Mouse (Mus musculus) cortical plate, adult 2 months (tissue): ENCODE data around the gene Krt80. TPM values are rescaled to one million over a fixed set of nuclear protein-coding genes. Genes with fewer than 3 reads are reported as not detected.
A peak's percentile ranks its signal among the peaks of the same experiment; 100 is the strongest.
"Not testable (repeated sequence)": the region's sequence is repeated elsewhere in the genome, so short reads cannot be mapped to it uniquely, and the experiment has no call there.

Experiments
- H3K27ac ChIP-seq: fragments of 200-500 bp; 2 replicates; pipeline ENCODE4 v1.5.1; 2012; ENCODE audit warnings: low read length, control low read depth, inconsistent platforms; ENCODE audit not compliant: insufficient read depth
- H3K4me1 ChIP-seq: fragments of 200-500 bp; 2 replicates; pipeline ENCODE4 v1.6.1; 2011; ENCODE audit warnings: low read length; ENCODE audit not compliant: control insufficient read depth, insufficient read depth
- H3K4me3 ChIP-seq: fragments of 200-500 bp; 2 replicates; pipeline ENCODE4 v1.5.1; 2011; ENCODE audit warnings: mild to moderate bottlenecking, low read length, control low read depth; ENCODE audit not compliant: insufficient read depth
- CTCF ChIP-seq: fragments of 200-500 bp; IDR thresholded peaks from 2 replicates; pipeline ENCODE4 v1.5.1; 2011; ENCODE audit warnings: mild to moderate bottlenecking, control low read depth, low read length; ENCODE audit not compliant: insufficient read depth; ENCODE audit errors: extremely low read depth
- POLR2A ChIP-seq: fragments of 200-500 bp; IDR thresholded peaks from 2 replicates; pipeline ENCODE4 v1.6.1; 2011; ENCODE audit warnings: mild to moderate bottlenecking, low read length, control low read depth; ENCODE audit not compliant: insufficient read depth; ENCODE audit errors: extremely low read depth
- polyA plus RNA-seq: library from polyadenylated mRNA; depleted of rRNA; stranded (reverse); fragments of >200 nt; gene quantifications from 2 replicates; pipeline ENCODE4 v1.2.3, GENCODE M21; 2012

Gene Krt80
- polyA plus RNA-seq, 1 experiment: 6.2 TPM

- Histone ChIP-seq H3K27ac (no peak overlapping the region), H3K4me3 (no peak overlapping the region), H3K4me1 (no peaks in the 10 kb centered on the region)
- TF ChIP-seq POLR2A (no peak), CTCF (no peak)
Observed at GRCm38 (mm10) chr15:101331090-101331489, 38.9 kb downstream of the Krt80 start.

- Histone ChIP-seq H3K4me3 (no peak overlapping the region), H3K27ac (no peak overlapping the region), H3K4me1 (no peaks in the 10 kb centered on the region)
- TF ChIP-seq POLR2A (no peak), CTCF (no peak)
Observed at GRCm38 (mm10) chr15:101329564-101329892, 40.4 kb downstream of the Krt80 start.

- Histone ChIP-seq H3K4me1 (no peaks in the 10 kb centered on the region), H3K4me3 (no peak overlapping the region), H3K27ac (no peak overlapping the region)
- no peak for TF ChIP-seq POLR2A
- TF ChIP-seq CTCF: no peak
Observed at GRCm38 (mm10) chr15:101328876-101329563, 40.9 kb downstream of the Krt80 start.

DNA sequence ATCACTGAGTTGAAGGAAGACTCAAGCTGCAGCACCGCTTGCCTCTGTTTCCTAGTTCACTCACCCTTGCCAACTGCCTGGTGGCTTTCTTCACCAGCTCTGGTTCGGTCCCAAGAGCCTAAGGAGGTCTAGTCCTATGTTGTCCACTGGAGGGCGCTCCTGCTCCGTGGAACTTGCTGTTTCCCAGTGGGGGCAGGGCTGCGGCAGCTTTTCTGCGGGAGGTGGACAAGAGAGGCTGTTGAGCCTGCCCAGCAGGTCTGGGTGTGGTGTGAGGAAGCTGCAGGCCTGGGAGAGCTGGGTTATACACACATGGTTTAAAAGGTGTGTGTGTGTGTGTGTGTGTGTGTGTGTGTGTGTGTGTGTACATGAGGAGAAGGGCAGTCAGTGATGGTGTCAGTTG is 42.7 kb downstream of the Krt80 start:
- Histone ChIP-seq H3K4me3 (no peak overlapping the region), H3K27ac (no peak overlapping the region), H3K4me1 (no peaks in the 10 kb centered on the region)
- peak; percentile 98 for TF ChIP-seq CTCF
- no peak for TF ChIP-seq POLR2A

DNA sequence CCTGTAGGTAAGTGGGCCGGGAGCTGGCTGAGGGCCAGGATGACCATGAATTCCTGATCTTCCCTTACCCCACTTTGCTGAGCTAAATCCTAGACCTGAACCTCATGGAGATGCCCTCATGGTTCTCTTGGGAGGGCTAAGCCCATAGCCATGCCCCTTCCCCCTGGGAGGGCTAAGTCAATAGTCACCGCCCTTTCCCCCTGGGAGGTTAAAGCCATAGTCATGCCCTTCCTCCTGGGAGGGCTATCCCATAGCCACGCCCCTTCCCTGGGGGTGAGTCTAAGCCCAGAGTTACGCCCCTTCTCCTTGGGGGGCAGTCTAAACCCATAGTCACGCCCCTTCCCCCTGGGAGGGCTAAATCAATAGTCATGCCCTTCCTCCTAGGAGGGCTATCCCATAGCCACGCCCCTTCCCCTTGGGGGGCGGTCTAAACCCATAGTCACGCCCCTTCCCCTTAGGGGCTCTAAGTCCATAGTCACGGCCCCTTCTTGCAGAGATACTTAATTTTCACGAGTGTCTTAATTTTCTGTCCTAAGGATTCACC is 43.9 kb downstream of the Krt80 start:
- TF ChIP-seq POLR2A (no peak), CTCF (no peak)
- Histone ChIP-seq H3K27ac (no peak overlapping the region), H3K4me1 (no peaks in the 10 kb centered on the region), H3K4me3 (no peak overlapping the region)

DNA sequence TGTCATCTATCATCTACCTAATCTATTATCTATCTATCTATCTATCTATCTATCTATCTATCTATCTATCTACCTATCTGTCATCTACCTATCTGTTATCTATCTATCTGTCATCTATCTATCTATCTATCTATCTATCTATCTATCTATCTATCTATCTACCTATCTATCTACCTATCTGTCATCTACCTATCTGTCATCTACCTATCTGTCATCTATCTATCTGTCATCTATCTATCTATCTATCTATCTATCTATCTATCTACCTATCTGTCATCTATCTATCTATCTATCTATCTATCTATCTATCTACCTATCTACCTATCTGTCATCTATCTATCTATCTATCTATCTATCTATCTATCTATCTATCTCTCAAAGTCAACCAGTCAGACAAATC is 45.6 kb downstream of the Krt80 start:
- H3K4me3 ChIP-seq, H3K27ac ChIP-seq, H3K4me1 ChIP-seq: not testable (repeated sequence)

DNA sequence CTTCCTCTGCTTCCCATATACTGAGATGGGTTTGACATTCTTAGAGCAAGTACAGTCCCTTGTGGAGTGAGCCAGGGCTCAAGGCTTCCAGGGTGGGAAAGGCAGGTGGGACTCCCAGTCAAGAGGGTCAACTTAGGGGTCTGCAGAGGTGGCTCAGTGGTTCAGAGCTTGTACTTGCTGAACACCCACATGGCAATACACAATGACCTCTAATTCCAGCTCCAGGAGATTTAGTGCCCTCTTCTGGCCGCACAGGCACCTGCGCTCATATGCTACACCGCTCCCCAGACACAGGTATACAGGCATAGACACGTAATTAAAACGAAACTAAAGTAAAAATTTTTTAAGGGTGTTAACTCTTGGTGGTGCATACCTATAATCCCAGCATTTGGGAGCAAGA is 46.5 kb downstream of the Krt80 start:
- Histone ChIP-seq H3K27ac (no peak overlapping the region), H3K4me1 (no peaks in the 10 kb centered on the region), H3K4me3 (no peak overlapping the region)
- TF ChIP-seq POLR2A: no peak
- no peak for TF ChIP-seq CTCF

DNA sequence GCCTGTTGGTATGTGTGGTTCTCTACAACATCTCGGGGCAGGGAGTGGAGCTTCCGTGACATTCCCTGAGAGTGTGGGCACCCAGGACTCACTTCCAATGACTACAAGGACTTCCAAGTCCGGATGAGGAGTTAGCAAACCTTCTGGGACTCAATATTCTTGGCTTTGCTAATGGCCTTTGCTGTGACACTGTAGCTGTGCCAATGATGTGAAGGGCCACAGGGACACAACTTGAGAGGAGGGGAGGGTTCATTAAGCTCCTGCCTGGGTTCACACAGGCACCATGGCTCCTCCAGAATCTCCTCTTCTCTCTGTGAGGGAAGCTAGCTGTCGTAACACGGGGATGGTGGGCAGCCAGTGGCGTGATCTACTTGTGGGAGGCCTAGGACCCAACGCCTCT is 47.3 kb downstream of the Krt80 start:
- no peaks in the 10 kb centered on the region for H3K4me1 ChIP-seq
- no peak overlapping the region for H3K4me3 ChIP-seq
- no peak for TF ChIP-seq CTCF
- TF ChIP-seq POLR2A: no peak
- H3K27ac ChIP-seq: no peak overlapping the region

- no peak overlapping the region for H3K4me3 ChIP-seq
- TF ChIP-seq CTCF: no peak
- TF ChIP-seq POLR2A: no peak
- H3K27ac ChIP-seq: no peak overlapping the region
- no peaks in the 10 kb centered on the region for H3K4me1 ChIP-seq
Observed at GRCm38 (mm10) chr15:101322106-101322505, 47.9 kb downstream of the Krt80 start.

- TF ChIP-seq POLR2A (no peak), CTCF (no peak)
- Histone ChIP-seq H3K27ac (peak overlapping the region; percentile 28; the same call in 1 of the 2 replicates), H3K4me3 (no peak overlapping the region)
Observed at GRCm38 (mm10) chr15:101321126-101321525, 48.8 kb downstream of the Krt80 start.

More at GRCm38 (mm10) chr15:101321126-101321525, 48.8 kb downstream of the Krt80 start:
- no peaks in the 10 kb centered on the region for H3K4me1 ChIP-seq
